Comparison of ENCODE assay signal across 8 mouse cellular contexts in the genomic region with DNA sequence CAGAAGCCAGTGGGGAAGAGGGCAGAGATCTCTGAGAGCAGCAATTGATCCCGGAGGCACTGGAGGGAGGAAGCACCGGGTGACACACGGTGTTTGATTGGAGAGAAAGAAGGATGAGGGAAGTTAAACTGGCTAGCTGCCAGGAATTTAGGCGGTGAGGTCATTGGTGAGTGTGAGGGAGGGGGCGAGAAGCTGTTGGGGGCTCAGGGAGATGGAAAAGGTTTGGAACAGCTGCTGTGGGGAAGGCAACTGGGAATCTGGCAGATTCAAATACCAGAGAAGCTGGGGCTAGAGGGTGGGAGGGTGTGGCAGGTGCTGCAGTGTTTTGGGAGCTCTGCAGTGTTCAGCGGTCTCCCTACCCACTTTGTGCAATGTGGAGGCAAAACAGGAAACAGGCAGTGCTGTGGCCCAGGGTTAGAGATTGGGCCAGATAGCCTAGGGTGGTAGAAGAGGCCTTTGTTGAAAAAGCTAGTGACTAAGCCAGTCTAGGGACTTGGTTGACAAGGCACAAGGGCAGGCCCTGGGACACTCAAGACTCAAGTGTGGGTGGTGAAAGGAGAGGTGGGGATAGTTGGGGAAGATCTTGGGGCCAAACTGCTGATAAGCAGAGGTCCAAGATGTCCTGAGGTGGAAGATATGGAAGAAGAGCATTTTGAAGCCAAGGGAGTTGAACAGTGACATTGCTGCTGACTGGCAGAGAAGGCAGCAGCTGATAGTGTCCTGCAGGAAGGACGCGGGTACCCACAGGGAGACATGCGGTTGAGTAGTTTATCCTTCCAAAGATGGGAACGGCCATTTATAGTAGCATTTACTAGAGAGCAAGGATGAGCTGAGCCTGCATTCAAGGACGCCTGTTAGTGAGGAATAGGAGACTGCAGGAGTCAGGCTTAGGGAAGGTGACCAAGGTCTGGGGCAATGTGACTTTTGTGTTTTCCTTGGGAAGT. TPM values are rescaled to one million over a fixed set of nuclear protein-coding genes. Genes with fewer than 3 reads are reported as not detected.
A peak's percentile ranks its signal among the peaks of the same experiment; 100 is the strongest.
DNase-seq lines count a peak whose midpoint lies in the region; ATAC-seq and TF ChIP-seq lines count a peak whose summit lies in the region.

No protein-coding gene starts in this region.

- 47% methylated on average over 11 of the region's 11 CpGs for WGBS in forebrain, embryonic 14.5 days
- WGBS in forebrain, postnatal 0 days, result 52% methylated on average over 11 of the region's 11 CpGs
- 16% methylated on average over 11 of the region's 11 CpGs for WGBS in heart, postnatal 0 days

- DNase-seq in forebrain, embryonic 14.5 days (ENCODE audit: low spot score), result peak; percentile 52
- no peak for DNase-seq in forebrain, postnatal 0 days
- peak; percentile 40 for DNase-seq in right cerebral cortex, adult 18-20 months
- no peak for DNase-seq in right cerebral cortex, postnatal 4 days
- DNase-seq in heart, postnatal 0 days (ENCODE audit: low spot score), result peak; percentile 60
- DNase-seq in lung, postnatal 36 days, result peak; percentile 61
- DNase-seq in urinary bladder, postnatal 36 days (ENCODE audit: low spot score in 2 of 2), result no peak

- peak overlapping the region; percentile 7; the same call in 1 of the 2 replicates for H3K27ac ChIP-seq in forebrain, embryonic 14.5 days (ENCODE audit: low read depth, low read length)
- no peak overlapping the region for H3K27ac ChIP-seq in forebrain, postnatal 0 days (ENCODE audit: low read depth, low read length)
- H3K27ac ChIP-seq in heart, postnatal 0 days (ENCODE audit: low read depth), result peak overlapping the region; percentile 97

- peaks cover 47% of the 10 kb centered on the region for H3K36me3 ChIP-seq in forebrain, embryonic 14.5 days (ENCODE audit: control insufficient read depth, insufficient read depth, low read length)
- H3K36me3 ChIP-seq in forebrain, postnatal 0 days (ENCODE audit: insufficient read depth), result peaks cover 32% of the 10 kb centered on the region
- peaks cover 56% of the 10 kb centered on the region for H3K36me3 ChIP-seq in heart, postnatal 0 days (replicated peaks; ENCODE audit: control insufficient read depth, insufficient read depth, low read length)

- H3K4me1 ChIP-seq in forebrain, embryonic 14.5 days (ENCODE audit: control insufficient read depth, insufficient read depth, low read length), result peaks cover 20% of the 10 kb centered on the region
- peaks cover 10% of the 10 kb centered on the region; the same call in 1 of the 2 replicates for H3K4me1 ChIP-seq in forebrain, postnatal 0 days (ENCODE audit: insufficient read depth)
- H3K4me1 ChIP-seq in heart, postnatal 0 days (ENCODE audit: control insufficient read depth, insufficient read depth), result peaks cover 62% of the 10 kb centered on the region

- H3K9me3 ChIP-seq in forebrain, embryonic 14.5 days (replicated peaks; ENCODE audit: control insufficient read depth, low read length), result no peaks in the 10 kb centered on the region
- no peaks in the 10 kb centered on the region for H3K9me3 ChIP-seq in forebrain, postnatal 0 days (ENCODE audit: low read length)
- no peaks in the 10 kb centered on the region for H3K9me3 ChIP-seq in heart, postnatal 0 days (replicated peaks; ENCODE audit: control insufficient read depth, low read length)

- H3K27me3 ChIP-seq in forebrain, embryonic 14.5 days (replicated peaks; ENCODE audit: control insufficient read depth, insufficient read depth, low read length), result no peaks in the 10 kb centered on the region
- H3K27me3 ChIP-seq in forebrain, postnatal 0 days (ENCODE audit: insufficient read depth, low read length), result no peaks in the 10 kb centered on the region
- no peaks in the 10 kb centered on the region for H3K27me3 ChIP-seq in heart, postnatal 0 days (ENCODE audit: control insufficient read depth, insufficient read depth, low read length)

- H3K4me2 ChIP-seq in forebrain, embryonic 14.5 days (ENCODE audit: low read length), result no peak overlapping the region
- no peak overlapping the region for H3K4me2 ChIP-seq in forebrain, postnatal 0 days (ENCODE audit: low read depth)
- H3K4me2 ChIP-seq in heart, postnatal 0 days (ENCODE audit: low read depth, low read length), result peak overlapping the region; percentile 92

- no peak overlapping the region for H3K4me3 ChIP-seq in forebrain, embryonic 14.5 days (ENCODE audit: low read depth, low read length)
- no peak overlapping the region for H3K4me3 ChIP-seq in forebrain, postnatal 0 days (ENCODE audit: low read depth, low read length)
- H3K4me3 ChIP-seq in heart, postnatal 0 days (ENCODE audit: low read depth, low read length), result peak overlapping the region; percentile 93; the same call in 1 of the 2 replicates

- H3K9ac ChIP-seq in forebrain, embryonic 14.5 days (ENCODE audit: low read length), result no peak overlapping the region
- H3K9ac ChIP-seq in forebrain, postnatal 0 days, result no peak overlapping the region
- no peak overlapping the region; the same call in 1 of the 2 replicates for H3K9ac ChIP-seq in heart, postnatal 0 days (replicated peaks; ENCODE audit: low read depth, low read length)

- no peak for TF ChIP-seq CTCF in forebrain, postnatal 0 days (IDR thresholded peaks at IDR 0.05; ENCODE audit: low read depth)
- no peak for TF ChIP-seq CTCF in heart, postnatal 0 days (IDR thresholded peaks at IDR 0.05; ENCODE audit: low read depth)

- TF ChIP-seq EP300 in heart, postnatal 0 days (IDR thresholded peaks at IDR 0.05; ENCODE audit: low read depth), result no peak

- ATAC-seq in forebrain, embryonic 14.5 days, result no peak
- ATAC-seq in forebrain, postnatal 0 days, result no peak
- ATAC-seq in heart, postnatal 0 days (ENCODE audit: insufficient read depth, low read depth), result no peak
- no peak for ATAC-seq in cerebellum, adult (ENCODE audit: insufficient number of reproducible peaks, low FRiP score, low TSS enrichment)

RNA-seq across cellular contexts. Expression of gene Zyx, which starts 4.9 kb away (rescaled TPM):
- polyA plus RNA-seq in forebrain, embryonic 14.5 days (2014; fragmentation: Nextera tagmentation; extraction: Ambion mirVana), result 34.8 and 41.0 TPM in 2 replicates
- 30.5 and 35.6 TPM in 2 replicates for total RNA-seq in forebrain, postnatal 0 days (2014; rRNA removed)
- 43.5 and 51.6 TPM in 2 replicates for polyA plus RNA-seq in forebrain, postnatal 0 days (2015; fragmentation: Nextera tagmentation; extraction: Ambion mirVana)
- total RNA-seq in heart, postnatal 0 days (2014; rRNA removed; ENCODE audit: low replicate concordance), result 96.2 and 140 TPM in 2 replicates
- 86.4 and 89.9 TPM in 2 replicates for polyA plus RNA-seq in heart, postnatal 0 days (2015; fragmentation: Nextera tagmentation; extraction: Ambion mirVana)

RNA-seq across cellular contexts. Expression of gene Epha1, which starts 18.7 kb away (rescaled TPM):
- polyA plus RNA-seq in forebrain, embryonic 14.5 days (2014; fragmentation: Nextera tagmentation; extraction: Ambion mirVana), result 0.05 and 0.07 TPM in 2 replicates
- total RNA-seq in forebrain, postnatal 0 days (2014; rRNA removed), result 0.62 and 0.86 TPM in 2 replicates
- 0.20 and 0.67 TPM in 2 replicates for polyA plus RNA-seq in forebrain, postnatal 0 days (2015; fragmentation: Nextera tagmentation; extraction: Ambion mirVana)
- total RNA-seq in heart, postnatal 0 days (2014; rRNA removed; ENCODE audit: low replicate concordance), result 0.35 TPM in 1 of 2 replicates, not detected in the other
- 0.33 and 0.48 TPM in 2 replicates for polyA plus RNA-seq in heart, postnatal 0 days (2015; fragmentation: Nextera tagmentation; extraction: Ambion mirVana)

RNA-seq across cellular contexts. Expression of gene Fam131b, which starts 29.9 kb away (rescaled TPM):
- polyA plus RNA-seq in forebrain, embryonic 14.5 days (2014; fragmentation: Nextera tagmentation; extraction: Ambion mirVana), result 4.7 and 5.6 TPM in 2 replicates
- 59.2 and 72.2 TPM in 2 replicates for total RNA-seq in forebrain, postnatal 0 days (2014; rRNA removed)
- 5.3 and 5.6 TPM in 2 replicates for polyA plus RNA-seq in forebrain, postnatal 0 days (2015; fragmentation: Nextera tagmentation; extraction: Ambion mirVana)
- total RNA-seq in heart, postnatal 0 days (2014; rRNA removed; ENCODE audit: low replicate concordance), result 0.88 and 1.4 TPM in 2 replicates
- polyA plus RNA-seq in heart, postnatal 0 days (2015; fragmentation: Nextera tagmentation; extraction: Ambion mirVana), result 0.08 TPM in 2 replicates

RNA-seq across cellular contexts. Expression of gene Tas2r143, which starts 45.7 kb away (rescaled TPM):
- polyA plus RNA-seq in forebrain, embryonic 14.5 days (2014; fragmentation: Nextera tagmentation; extraction: Ambion mirVana), result not detected in 2 replicates
- total RNA-seq in forebrain, postnatal 0 days (2014; rRNA removed), result not detected in 2 replicates
- not detected in 2 replicates for polyA plus RNA-seq in forebrain, postnatal 0 days (2015; fragmentation: Nextera tagmentation; extraction: Ambion mirVana)
- not detected in 2 replicates for total RNA-seq in heart, postnatal 0 days (2014; rRNA removed; ENCODE audit: low replicate concordance)
- not detected in 2 replicates for polyA plus RNA-seq in heart, postnatal 0 days (2015; fragmentation: Nextera tagmentation; extraction: Ambion mirVana)

RNA-seq across cellular contexts. Expression of gene Tas2r135, which starts 50.9 kb away (rescaled TPM):
- polyA plus RNA-seq in forebrain, embryonic 14.5 days (2014; fragmentation: Nextera tagmentation; extraction: Ambion mirVana), result not detected in 2 replicates
- total RNA-seq in forebrain, postnatal 0 days (2014; rRNA removed), result 0.77 TPM in 1 of 2 replicates, not detected in the other
- polyA plus RNA-seq in forebrain, postnatal 0 days (2015; fragmentation: Nextera tagmentation; extraction: Ambion mirVana), result not detected in 2 replicates
- not detected in 2 replicates for total RNA-seq in heart, postnatal 0 days (2014; rRNA removed; ENCODE audit: low replicate concordance)
- not detected in 2 replicates for polyA plus RNA-seq in heart, postnatal 0 days (2015; fragmentation: Nextera tagmentation; extraction: Ambion mirVana)

Comparison
In these comparisons a context has a peak if more than half of its experiments do, and no peak if none do; other contexts are left out.
1. DNase-seq: peak in forebrain, embryonic 14.5 days (single experiment), right cerebral cortex, adult 18-20 months (single experiment), heart, postnatal 0 days (single experiment) and lung, postnatal 36 days (single experiment); none in forebrain, postnatal 0 days (single experiment), right cerebral cortex, postnatal 4 days (single experiment) and urinary bladder, postnatal 36 days (0 of 2).